Mouse (Mus musculus) hindbrain, embryonic 13.5 days (tissue): ENCODE results near the gene Zfhx3. TPM values are rescaled to one million over a fixed set of nuclear protein-coding genes. Genes with fewer than 3 reads are reported as not detected.

Source experiments
- ATAC-seq: fragments of 200-750 bp; cut with Nextera tagmentation; 2 replicates; pipeline ENCODE4 v1.8.0; 2017; ENCODE audit warnings: moderate TSS enrichment; ENCODE audit not compliant: low FRiP score
- H3K27ac ChIP-seq: fragments of 300-500 bp; sonication (generic); 2 replicates; pipeline ENCODE4 v1.5.1; 2015; ENCODE audit warnings: inconsistent platforms, mild to moderate bottlenecking, moderate library complexity
- H3K27me3 ChIP-seq: fragments of 300-500 bp; sonication (generic); 2 replicates; pipeline ENCODE4 v1.6.1; 2015; ENCODE audit warnings: mild to moderate bottlenecking, inconsistent platforms
- H3K36me3 ChIP-seq: fragments of 300-500 bp; sonication (generic); 2 replicates; pipeline ENCODE4 v1.6.1; 2015; ENCODE audit warnings: mild to moderate bottlenecking, inconsistent platforms
- H3K4me1 ChIP-seq: fragments of 300-500 bp; sonication (generic); replicated peaks from 2 replicates; pipeline ENCODE4 v1.6.1; 2015; ENCODE audit warnings: inconsistent platforms
- H3K4me2 ChIP-seq: fragments of 300-500 bp; sonication (generic); 2 replicates; pipeline ENCODE4 v1.6.1; 2015; ENCODE audit warnings: inconsistent platforms, mild to moderate bottlenecking, moderate library complexity
- H3K4me3 ChIP-seq: fragments of 300-500 bp; sonication (generic); 2 replicates; pipeline ENCODE4 v1.5.1; 2015; ENCODE audit warnings: mild to moderate bottlenecking, inconsistent platforms
- H3K9ac ChIP-seq: fragments of 300-500 bp; sonication (generic); 2 replicates; pipeline ENCODE4 v1.6.1; 2015; ENCODE audit warnings: mild to moderate bottlenecking, inconsistent platforms
- H3K9me3 ChIP-seq: fragments of 300-500 bp; sonication (generic); 2 replicates; pipeline ENCODE4 v1.6.1; 2016; ENCODE audit warnings: inconsistent platforms
- WGBS: fragments of 180-500 bp; shearing (Covaris S2); methylation state at CpG from one replicate; pipeline ENCODE4 v1.1.7; 2015; 5-methylcytosine and 5-hydroxymethylcytosine counted together
- polyA plus RNA-seq: library from polyadenylated mRNA; unstranded; fragments of >200 nt; fragmentation: Nextera tagmentation; extraction: Ambion mirVana; gene quantifications from 2 replicates; pipeline ENCODE4 v1.2.1, GENCODE M21; 2015

The Zfhx3 gene
- polyA plus RNA-seq, 1 experiment from 2014 or later, result 36.9 TPM

- WGBS, result 35% methylated on average over 8 of the region's 8 CpGs
- no peaks in the 10 kb centered on the region for H3K9me3 ChIP-seq
- ATAC-seq, result no peak
- H3K4me2 ChIP-seq, result no peak overlapping the region
- H3K36me3 ChIP-seq, result no peaks in the 10 kb centered on the region
- no peak overlapping the region for H3K4me3 ChIP-seq
- H3K27me3 ChIP-seq, result peaks cover 14% of the 10 kb centered on the region
- H3K9ac ChIP-seq, result 0 out of 2 replicates have a peak overlapping the region, but pooled peaks have one; percentile 49
- H3K4me1 ChIP-seq, result peaks cover 24% of the 10 kb centered on the region
- H3K27ac ChIP-seq, result peak overlapping the region; percentile 82
These were observed 15.1 kb downstream of the Zfhx3 start for GRCm38 (mm10) chr8:107957566-107957965.

GRCm38 (mm10) chr8:107960466-107960865 lies 18.0 kb downstream of the Zfhx3 start:
- H3K9ac ChIP-seq, result no peak overlapping the region
- H3K27ac ChIP-seq, result peak overlapping the region; percentile 78
- H3K9me3 ChIP-seq, result no peaks in the 10 kb centered on the region
- 53% methylated on average over 11 of the region's 11 CpGs for WGBS
- no peaks in the 10 kb centered on the region for H3K36me3 ChIP-seq
- H3K4me1 ChIP-seq, result peaks cover 24% of the 10 kb centered on the region
- no peak for ATAC-seq
- H3K4me2 ChIP-seq, result no peak overlapping the region
- no peak overlapping the region for H3K4me3 ChIP-seq
- H3K27me3 ChIP-seq, result peaks cover 5% of the 10 kb centered on the region

- H3K36me3 ChIP-seq, result no peaks in the 10 kb centered on the region
- peaks cover 24% of the 10 kb centered on the region for H3K4me1 ChIP-seq
- peak overlapping the region; percentile 78 for H3K27ac ChIP-seq
- no peaks in the 10 kb centered on the region for H3K9me3 ChIP-seq
- no peak overlapping the region for H3K4me2 ChIP-seq
- no peak overlapping the region for H3K4me3 ChIP-seq
- H3K9ac ChIP-seq, result no peak overlapping the region
- no peak for ATAC-seq
- WGBS, result 61% methylated on average over 8 of the region's 8 CpGs
- peaks cover 5% of the 10 kb centered on the region for H3K27me3 ChIP-seq
These were observed 18.4 kb downstream of the Zfhx3 start for GRCm38 (mm10) chr8:107960878-107961277.

- H3K9me3 ChIP-seq, result no peaks in the 10 kb centered on the region
- no peak overlapping the region for H3K4me3 ChIP-seq
- no peak for ATAC-seq
- no peaks in the 10 kb centered on the region for H3K4me1 ChIP-seq
- H3K27ac ChIP-seq, result no peak overlapping the region
- H3K36me3 ChIP-seq, result no peaks in the 10 kb centered on the region
- no peak overlapping the region for H3K9ac ChIP-seq
- H3K4me2 ChIP-seq, result no peak overlapping the region
- WGBS, result 85% methylated on average over 4 of the region's 4 CpGs
- H3K27me3 ChIP-seq, result peaks cover 19% of the 10 kb centered on the region
These were observed 29.8 kb downstream of the Zfhx3 start for GRCm38 (mm10) chr8:107972198-107972597.

GRCm38 (mm10) chr8:107974451-107974850 lies 32.0 kb downstream of the Zfhx3 start:
- Histone ChIP-seq H3K36me3 (no peaks in the 10 kb centered on the region), H3K9ac (no peak overlapping the region), H3K9me3 (no peaks in the 10 kb centered on the region), H3K4me3 (no peak overlapping the region), H3K27me3 (peaks cover 31% of the 10 kb centered on the region), H3K27ac (no peak overlapping the region), H3K4me2 (no peak overlapping the region), H3K4me1 (no peaks in the 10 kb centered on the region)
- WGBS, result 80% methylated on average over 13 of the region's 13 CpGs
- no peak for ATAC-seq

- no peak overlapping the region for H3K4me3 ChIP-seq
These were observed 35.8 kb downstream of the Zfhx3 start for GRCm38 (mm10) chr8:107978247-107978646.

GRCm38 (mm10) chr8:107980618-107981017 lies 38.2 kb downstream of the Zfhx3 start:
- Histone ChIP-seq H3K4me3 (no peak overlapping the region), H3K27me3 (peaks cover 53% of the 10 kb centered on the region), H3K4me1 (peaks cover 10% of the 10 kb centered on the region), H3K27ac (peak overlapping the region; percentile 32), H3K9ac (no peak overlapping the region), H3K36me3 (no peaks in the 10 kb centered on the region), H3K9me3 (no peaks in the 10 kb centered on the region), H3K4me2 (no peak overlapping the region)
- 32% methylated on average over 10 of the region's 10 CpGs for WGBS
- no peak for ATAC-seq

More at GRCm38 (mm10) chr8:107978247-107978646, 35.8 kb downstream of the Zfhx3 start:
- H3K27me3 ChIP-seq, result peaks cover 38% of the 10 kb centered on the region
- no peak overlapping the region for H3K27ac ChIP-seq
- H3K9ac ChIP-seq, result no peak overlapping the region
- H3K4me1 ChIP-seq, result peaks cover 10% of the 10 kb centered on the region
- no peaks in the 10 kb centered on the region for H3K36me3 ChIP-seq
- no peak for ATAC-seq
- H3K9me3 ChIP-seq, result no peaks in the 10 kb centered on the region
- H3K4me2 ChIP-seq, result no peak overlapping the region
- WGBS, result 93% methylated on average over 1 of the region's 1 CpGs

- no peaks in the 10 kb centered on the region for H3K36me3 ChIP-seq
- no peak overlapping the region for H3K9ac ChIP-seq
- peaks cover 65% of the 10 kb centered on the region for H3K27me3 ChIP-seq
- H3K4me2 ChIP-seq, result peak overlapping the region; percentile 36; the same call in 1 of the 2 replicates
- peaks cover 5% of the 10 kb centered on the region for H3K4me1 ChIP-seq
- no peak overlapping the region for H3K27ac ChIP-seq
- H3K9me3 ChIP-seq, result no peaks in the 10 kb centered on the region
- peak; percentile 61; the same call in 1 of the 2 replicates for ATAC-seq
- 21% methylated on average over 15 of the region's 15 CpGs for WGBS
- H3K4me3 ChIP-seq, result no peak overlapping the region
These were observed 44.2 kb downstream of the Zfhx3 start for GRCm38 (mm10) chr8:107986629-107987028.

GRCm38 (mm10) chr8:107998874-107999273 lies 56.4 kb downstream of the Zfhx3 start:
- no peak overlapping the region for H3K4me3 ChIP-seq
- no peaks in the 10 kb centered on the region for H3K9me3 ChIP-seq
- H3K27ac ChIP-seq, result no peak overlapping the region
- no peak overlapping the region for H3K4me2 ChIP-seq
- H3K9ac ChIP-seq, result no peak overlapping the region
- 0 out of 2 replicates have a peak, but pooled peaks cover 4% of the 10 kb centered on the region for H3K27me3 ChIP-seq
- H3K4me1 ChIP-seq, result peaks cover 16% of the 10 kb centered on the region; the same call in 1 of the 2 replicates
- no peak for ATAC-seq
- 96% methylated on average over 10 of the region's 10 CpGs for WGBS
- no peaks in the 10 kb centered on the region for H3K36me3 ChIP-seq

GRCm38 (mm10) chr8:108011516-108011915 lies 69.1 kb downstream of the Zfhx3 start:
- Histone ChIP-seq H3K9me3 (no peaks in the 10 kb centered on the region), H3K4me2 (no peak overlapping the region), H3K27me3 (no peaks in the 10 kb centered on the region), H3K4me1 (no peaks in the 10 kb centered on the region; the same call in 1 of the 2 replicates), H3K27ac (no peak overlapping the region), H3K9ac (no peak overlapping the region), H3K4me3 (no peak overlapping the region), H3K36me3 (no peaks in the 10 kb centered on the region)
- no peak for ATAC-seq
- 80% methylated on average over 11 of the region's 11 CpGs for WGBS

- no peaks in the 10 kb centered on the region for H3K36me3 ChIP-seq
- no peak overlapping the region for H3K4me2 ChIP-seq
- H3K9me3 ChIP-seq, result no peaks in the 10 kb centered on the region
- no peak overlapping the region for H3K4me3 ChIP-seq
- no peaks in the 10 kb centered on the region; the same call in 1 of the 2 replicates for H3K4me1 ChIP-seq
- H3K9ac ChIP-seq, result no peak overlapping the region
- 89% methylated on average over 5 of the region's 5 CpGs for WGBS
- no peaks in the 10 kb centered on the region for H3K27me3 ChIP-seq
- no peak overlapping the region for H3K27ac ChIP-seq
- no peak for ATAC-seq
These were observed 75.3 kb downstream of the Zfhx3 start for GRCm38 (mm10) chr8:108017727-108018126.

- Histone ChIP-seq H3K9me3 (no peaks in the 10 kb centered on the region), H3K27ac (no peak overlapping the region), H3K27me3 (no peaks in the 10 kb centered on the region), H3K9ac (no peak overlapping the region), H3K4me1 (no peaks in the 10 kb centered on the region; the same call in 1 of the 2 replicates), H3K36me3 (no peaks in the 10 kb centered on the region), H3K4me2 (no peak overlapping the region), H3K4me3 (no peak overlapping the region)
- ATAC-seq, result no peak
- 80% methylated on average over 3 of the region's 3 CpGs for WGBS
These were observed 77.2 kb downstream of the Zfhx3 start for GRCm38 (mm10) chr8:108019651-108020050.

GRCm38 (mm10) chr8:108022404-108022803 lies 80.0 kb downstream of the Zfhx3 start:
- H3K4me3 ChIP-seq, result no peak overlapping the region
- H3K9me3 ChIP-seq, result no peaks in the 10 kb centered on the region; the same call in 1 of the 2 replicates
- H3K27ac ChIP-seq, result no peak overlapping the region

More at GRCm38 (mm10) chr8:108022404-108022803, 80.0 kb downstream of the Zfhx3 start:
- Histone ChIP-seq H3K9ac (no peak overlapping the region), H3K4me2 (no peak overlapping the region), H3K27me3 (no peaks in the 10 kb centered on the region), H3K36me3 (no peaks in the 10 kb centered on the region), H3K4me1 (peaks cover 6% of the 10 kb centered on the region)
- WGBS, result 47% methylated on average over 4 of the region's 4 CpGs
- ATAC-seq, result no peak
